Mouse (Mus musculus) effector memory CD4-positive, alpha-beta T cell, adult 5 months (primary cell): ENCODE data around the gene Fbxo10. TPM values are rescaled to one million over a fixed set of nuclear protein-coding genes. Genes with fewer than 3 reads are reported as not detected.

ENCODE experiments used
- polyA plus RNA-seq: library from polyadenylated mRNA; unstranded; fragments of 100-300 nt; shearing (Covaris generic); gene quantifications from one replicate; pipeline ENCODE4 v1.2.1, GENCODE M21; 2017

Fbxo10 gene
- 3.2 TPM for polyA plus RNA-seq

GRCm38 (mm10) chr4:45084021-45084894, at the start of gene Fbxo10:
Gene Fbxo10, minus strand, starts transcription at chr4:45084604.

GRCm38 (mm10) chr4:45107601-45108277, 23.3 kb upstream of the Fbxo10 start, which contains the start of gene Tomm5:
Gene Tomm5, minus strand, starts transcription at chr4:45108114.

GRCm38 (mm10) chr4:45018452-45018980, 65.9 kb downstream of the Fbxo10 start, which contains the start of gene Polr1e:
Gene Polr1e, plus strand, starts transcription at chr4:45018583.

GRCm38 (mm10) chr4:45012105-45012975, 72.1 kb downstream of the Fbxo10 start, which contains the start of gene Zbtb5:
Gene Zbtb5, minus strand, starts transcription at chr4:45012412.

Other genes with a start within 250 kb of the Fbxo10 start
- gene Grhpr, start 103.2 kb downstream of the Fbxo10 start, polyA plus RNA-seq = 16.6 TPM
- 7.3 TPM for gene Zbtb5, start 72.2 kb downstream of the Fbxo10 start, polyA plus RNA-seq
- 30.0 TPM for gene Polr1e, start 66.0 kb downstream of the Fbxo10 start, polyA plus RNA-seq
- gene Tomm5, start 23.5 kb upstream of the Fbxo10 start, polyA plus RNA-seq = 60.7 TPM
- gene Frmpd1, start 100.3 kb upstream of the Fbxo10 start, polyA plus RNA-seq = not detected
- 9.5 TPM for gene Trmt10b, start 212.5 kb upstream of the Fbxo10 start, polyA plus RNA-seq